Mouse (Mus musculus) embryonic fibroblast, embryonic 13.5 days (primary cell): ENCODE data around the gene Dmbx1.

ENCODE experiments used
- CTCF ChIP-seq: IDR thresholded peaks from 2 replicates; pipeline ENCODE4 v1.5.1; 2011; ENCODE audit warnings: mild to moderate bottlenecking, control low read depth, low read length, moderate library complexity, borderline replicate concordance; ENCODE audit not compliant: insufficient read depth
- POLR2A ChIP-seq: IDR thresholded peaks from 2 replicates; pipeline ENCODE4 v1.6.1; 2011; ENCODE audit warnings: low read depth, mild to moderate bottlenecking, control low read depth, low read length, moderate library complexity

GRCm38 (mm10) chr4:115987858-115988530, 48.3 kb upstream of the Dmbx1 start:
- TF ChIP-seq CTCF (no peak), POLR2A (no peak)
